Comparison of ENCODE assay signal across 13 mouse cellular contexts in genomic region chr11:72481952-72482351, GRCm38 (mm10). TPM values are rescaled to one million over a fixed set of nuclear protein-coding genes. Genes with fewer than 3 reads are reported as not detected.
DNase-seq lines count a peak whose midpoint lies in the region; ATAC-seq and TF ChIP-seq lines count a peak whose summit lies in the region.
"Had no signal": no experiment of that assay in that cellular context is flagged by ENCODE, and none has a peak within 500 bp of the region (broad histone marks: within the 10 kb centered on the region; RNA-seq: fewer than 3 reads in every experiment).

No protein-coding gene starts in this region.

- 41% methylated on average over 4 of the region's 4 CpGs for WGBS in heart, embryonic 12.5 days
- WGBS in embryonic facial prominence, embryonic 11.5 days, result 90% methylated on average over 4 of the region's 4 CpGs
- 45% methylated on average over 4 of the region's 4 CpGs for WGBS in liver, postnatal 0 days (ENCODE audit: insufficient replicate concordance)

- TF ChIP-seq POLR2A in MEL (IDR thresholded peaks at IDR 0.05; ENCODE audit: control insufficient read depth in 1 of 2, insufficient read depth in 1 of 2, low read depth in 1 of 2, low read length in 2 of 2, poor library complexity in 1 of 2), result no peak

- intact Hi-C loops in left cerebral cortex, postnatal 10 days (cut with DNase I), result no loop called here

- peak; percentile 31 to 57; a peak in 2 of 4 replicates for TF ChIP-seq EP300 in MEL (IDR thresholded peaks at IDR 0.05; ENCODE audit: low read depth in 1 of 2, low read length in 2 of 2)
- peak; percentile 42; the same call in 1 of the 2 replicates for TF ChIP-seq EP300 in liver, postnatal 0 days (IDR thresholded peaks at IDR 0.05; ENCODE audit: low read depth)

- H3K27ac ChIP-seq in heart, embryonic 12.5 days (ENCODE audit: poor library complexity, severe bottlenecking), result peak overlapping the region; percentile 33; the same call in 1 of the 2 replicates
- H3K27ac ChIP-seq in MEL (ENCODE audit: control insufficient read depth, low read depth, low read length), result no peak overlapping the region
- H3K27ac ChIP-seq in embryonic facial prominence, embryonic 11.5 days (replicated peaks; ENCODE audit: low read depth, low read length), result no peak overlapping the region; the same call in 1 of the 2 replicates
- no peak overlapping the region for H3K27ac ChIP-seq in liver, postnatal 0 days (ENCODE audit: low read depth)
- H3K27ac ChIP-seq: hindbrain, embryonic 15.5 days had no signal

- peaks cover 42% of the 10 kb centered on the region for H3K4me1 ChIP-seq in heart, embryonic 12.5 days (replicated peaks)
- H3K4me1 ChIP-seq in MEL (ENCODE audit: control insufficient read depth in 1 of 2, insufficient read depth in 2 of 2, low read length in 2 of 2), result peaks cover 0 to 27% of the 10 kb centered on the region in 2 experiments; a peak in 3 of 4 replicates
- no peaks in the 10 kb centered on the region for H3K4me1 ChIP-seq in embryonic facial prominence, embryonic 11.5 days (ENCODE audit: control insufficient read depth, insufficient read depth, low read length)
- peaks cover 26% of the 10 kb centered on the region for H3K4me1 ChIP-seq in liver, postnatal 0 days (ENCODE audit: insufficient read depth)

- peak; percentile 78 for ATAC-seq in heart, embryonic 12.5 days (ENCODE audit: insufficient number of reproducible peaks, low FRiP score)
- ATAC-seq in embryonic facial prominence, embryonic 11.5 days (replicated peaks; ENCODE audit: insufficient number of reproducible peaks, low FRiP score, low TSS enrichment, low read depth), result peak; percentile 49; the same call in 1 of the 2 replicates
- ATAC-seq in liver, postnatal 0 days, result peak; percentile 28
- ATAC-seq: CD4-positive, CD25-positive, alpha-beta regulatory T cell, adult 4 months; Patski had no signal

- no peak overlapping the region for H3K4me2 ChIP-seq in heart, embryonic 12.5 days
- H3K4me2 ChIP-seq in embryonic facial prominence, embryonic 11.5 days (ENCODE audit: low read depth, low read length), result no peak overlapping the region
- no peak overlapping the region for H3K4me2 ChIP-seq in liver, postnatal 0 days (ENCODE audit: low read depth, low read length)
- H3K4me2 ChIP-seq: hindbrain, embryonic 15.5 days had no signal

- no peak overlapping the region for H3K9ac ChIP-seq in heart, embryonic 12.5 days
- no peak overlapping the region for H3K9ac ChIP-seq in MEL (ENCODE audit: control insufficient read depth, low read depth, low read length, poor library complexity, severe bottlenecking)
- H3K9ac ChIP-seq in embryonic facial prominence, embryonic 11.5 days (replicated peaks; ENCODE audit: low read length), result no peak overlapping the region
- H3K9ac ChIP-seq in liver, postnatal 0 days (replicated peaks), result no peak overlapping the region
- H3K9ac ChIP-seq: hindbrain, embryonic 15.5 days had no signal

- TF ChIP-seq RAD21 in MEL (IDR thresholded peaks at IDR 0.05; ENCODE audit: low read depth, low read length), result no peak

- peaks cover 10% of the 10 kb centered on the region; the same call in 1 of the 2 replicates for H3K27me3 ChIP-seq in heart, embryonic 12.5 days (replicated peaks)
- H3K27me3 ChIP-seq in MEL (ENCODE audit: control insufficient read depth in 1 of 2, insufficient read depth in 2 of 2, low read length in 2 of 2), result no peaks in the 10 kb centered on the region
- H3K27me3 ChIP-seq in embryonic facial prominence, embryonic 11.5 days (ENCODE audit: control insufficient read depth, insufficient read depth, low read length), result 0 out of 2 replicates have a peak, but pooled peaks cover 2% of the 10 kb centered on the region
- H3K27me3 ChIP-seq in liver, postnatal 0 days (ENCODE audit: insufficient read depth, low read length), result no peaks in the 10 kb centered on the region
- H3K27me3 ChIP-seq: hindbrain, embryonic 15.5 days; Patski had no signal

- no peaks in the 10 kb centered on the region for H3K9me3 ChIP-seq in heart, embryonic 12.5 days (replicated peaks)
- H3K9me3 ChIP-seq in MEL (replicated peaks; ENCODE audit: insufficient read depth, low read length), result no peaks in the 10 kb centered on the region
- H3K9me3 ChIP-seq in embryonic facial prominence, embryonic 11.5 days (replicated peaks; ENCODE audit: control insufficient read depth, low read length), result no peaks in the 10 kb centered on the region
- no peaks in the 10 kb centered on the region for H3K9me3 ChIP-seq in liver, postnatal 0 days (ENCODE audit: low read length)
- H3K9me3 ChIP-seq: hindbrain, embryonic 15.5 days had no signal

- no peak overlapping the region for H3K4me3 ChIP-seq in heart, embryonic 12.5 days
- no peak overlapping the region for H3K4me3 ChIP-seq in MEL (ENCODE audit: control insufficient read depth in 1 of 2, insufficient read depth in 1 of 2, low read depth in 2 of 2, low read length in 2 of 2)
- no peak overlapping the region for H3K4me3 ChIP-seq in embryonic facial prominence, embryonic 11.5 days (ENCODE audit: low read depth, low read length)
- no peak overlapping the region for H3K4me3 ChIP-seq in liver, postnatal 0 days (ENCODE audit: low read depth, low read length)
- H3K4me3 ChIP-seq: hindbrain, embryonic 15.5 days had no signal

- H3K79me2 ChIP-seq in MEL (ENCODE audit: control insufficient read depth, insufficient read depth, low read length, poor library complexity), result no peaks in the 10 kb centered on the region

- DNase-seq in heart, adult 11 months, result no peak
- DNase-seq in MEL (ENCODE audit: low read depth, low spot score), result no peak
- no peak for DNase-seq in embryonic facial prominence, embryonic 11.5 days (ENCODE audit: low spot score)
- DNase-seq in liver, postnatal 0 days, result no peak
- DNase-seq in retina, embryonic 14.5 days (ENCODE audit: low spot score), result no peak
- DNase-seq in left cerebral cortex, postnatal 10 days (ENCODE audit: extremely low spot score in 1 of 2, low spot score in 2 of 2), result no peak
- DNase-seq: kidney, adult 9 months; midbrain, embryonic 14.5 days had no signal

- no peak for TF ChIP-seq CTCF in MEL (IDR thresholded peaks at IDR 0.05 in 2 of 3, conservative IDR thresholded peaks at IDR 0.05 in 1 of 3; ENCODE audit: control insufficient read depth in 1 of 3, insufficient read depth in 1 of 3, low read depth in 2 of 3, low read length in 3 of 3, poor library complexity in 1 of 3, severe bottlenecking in 1 of 3)
- TF ChIP-seq CTCF in liver, postnatal 0 days (IDR thresholded peaks at IDR 0.05; ENCODE audit: low read depth), result no peak

- no peaks in the 10 kb centered on the region for H3K36me3 ChIP-seq in heart, embryonic 12.5 days
- peaks cover 0 to 5% of the 10 kb centered on the region in 2 experiments; a peak in 2 of 4 replicates for H3K36me3 ChIP-seq in MEL (ENCODE audit: control insufficient read depth in 1 of 2, insufficient read depth in 2 of 2, low read length in 2 of 2)
- no peaks in the 10 kb centered on the region for H3K36me3 ChIP-seq in embryonic facial prominence, embryonic 11.5 days (replicated peaks; ENCODE audit: control insufficient read depth, insufficient read depth, low read depth, low read length)
- no peaks in the 10 kb centered on the region for H3K36me3 ChIP-seq in liver, postnatal 0 days (replicated peaks; ENCODE audit: insufficient read depth, low read length)
- H3K36me3 ChIP-seq: hindbrain, embryonic 15.5 days had no signal

TF ChIP-seq in MEL, 35 proteins besides CTCF, POLR2A, EP300 and RAD21:
- peak; percentile 46; the same call in 1 of the 2 replicates for TF ChIP-seq GATA1 (IDR thresholded peaks at IDR 0.05; ENCODE audit: low read depth, low read length)
- TF ChIP-seq CHD1 (IDR thresholded peaks at IDR 0.05; ENCODE audit: low read depth, low read length), result no peak
- no peak for TF ChIP-seq ZKSCAN1 (IDR thresholded peaks at IDR 0.05; ENCODE audit: low read depth, low read length)
- no peak for TF ChIP-seq GABPA (IDR thresholded peaks at IDR 0.05; ENCODE audit: low read depth, low read length)
- TF ChIP-seq TAL1 (IDR thresholded peaks at IDR 0.05; ENCODE audit: low read length), result peak; percentile 65
- no peak for TF ChIP-seq POLR2AphosphoS5 (IDR thresholded peaks at IDR 0.05; ENCODE audit: borderline replicate concordance, low read depth, low read length)
TF ChIP-seq in MEL: peak in this region for 2.

RNA-seq across cellular contexts. Expression of gene Spns2, which starts 7.8 kb away (rescaled TPM):
- polyA plus RNA-seq in heart, embryonic 12.5 days (2016; fragmentation: Nextera tagmentation; extraction: Ambion mirVana), result 3.3 and 3.5 TPM in 2 replicates
- total RNA-seq in MEL (2012; rRNA removed), result 0.33 and 0.58 TPM in 2 replicates
- 1 to 10 TPM in 1 of 2 experiments, not detected in 1; 3.0 TPM for polyA plus RNA-seq in MEL (2012; ENCODE audit: insufficient read depth in 1 of 2, insufficient read length in 2 of 2, low read depth in 1 of 2, low replicate concordance in 2 of 2, missing spikeins in 1 of 2)
- 3.0 and 3.2 TPM in 2 replicates for polyA plus RNA-seq in embryonic facial prominence, embryonic 11.5 days (2014; fragmentation: Nextera tagmentation; extraction: Ambion mirVana)
- polyA plus RNA-seq in liver, postnatal 0 days (2015; fragmentation: Nextera tagmentation; extraction: Ambion mirVana), result 4.1 and 4.9 TPM in 2 replicates
- 10 to 100 TPM; 30.8 to 37.4 TPM for total RNA-seq in left cerebral cortex, postnatal 10 days (2021)
- polyA plus RNA-seq: CD4-positive, CD25-positive, alpha-beta regulatory T cell, adult 4 months had no signal

RNA-seq across cellular contexts. Expression of gene Mybbp1a, which starts 40.8 kb away (rescaled TPM):
- polyA plus RNA-seq in heart, embryonic 12.5 days (2016; fragmentation: Nextera tagmentation; extraction: Ambion mirVana), result 99.5 and 106 TPM in 2 replicates
- 328 and 344 TPM in 2 replicates for total RNA-seq in MEL (2012; rRNA removed)
- polyA plus RNA-seq in MEL (2012; ENCODE audit: insufficient read depth in 1 of 2, insufficient read length in 2 of 2, low read depth in 1 of 2, low replicate concordance in 2 of 2, missing spikeins in 1 of 2), result 1,000 to 10,000 TPM in 1 of 2 experiments, 100 to 1,000 TPM in 1; 602 to 3,394 TPM
- 171 and 191 TPM in 2 replicates for polyA plus RNA-seq in embryonic facial prominence, embryonic 11.5 days (2014; fragmentation: Nextera tagmentation; extraction: Ambion mirVana)
- polyA plus RNA-seq in liver, postnatal 0 days (2015; fragmentation: Nextera tagmentation; extraction: Ambion mirVana), result 40.2 and 44.5 TPM in 2 replicates
- 10 to 100 TPM; 52.8 to 55.9 TPM for total RNA-seq in left cerebral cortex, postnatal 10 days (2021)

RNA-seq across cellular contexts. Expression of gene Ggt6, which starts 46.6 kb away (rescaled TPM):
- not detected in 2 replicates for polyA plus RNA-seq in heart, embryonic 12.5 days (2016; fragmentation: Nextera tagmentation; extraction: Ambion mirVana)
- total RNA-seq in MEL (2012; rRNA removed), result not detected in 2 replicates
- polyA plus RNA-seq in MEL (2012; ENCODE audit: insufficient read depth in 1 of 2, insufficient read length in 2 of 2, low read depth in 1 of 2, low replicate concordance in 2 of 2, missing spikeins in 1 of 2), result under 1 TPM in 1 of 2 experiments, not detected in 1; 0.04 TPM
- not detected in 2 replicates for polyA plus RNA-seq in embryonic facial prominence, embryonic 11.5 days (2014; fragmentation: Nextera tagmentation; extraction: Ambion mirVana)
- polyA plus RNA-seq in liver, postnatal 0 days (2015; fragmentation: Nextera tagmentation; extraction: Ambion mirVana), result 0.79 and 1.2 TPM in 2 replicates
- total RNA-seq in left cerebral cortex, postnatal 10 days (2021), result not detected
- polyA plus RNA-seq: CD4-positive, CD25-positive, alpha-beta regulatory T cell, adult 4 months; hindbrain, embryonic 15.5 days; lung, embryonic 16.5 days; midbrain, embryonic 14.5 days had no signal

Comparison
In these comparisons a context has a peak if more than half of its experiments do, and no peak if none do; other contexts are left out.
1. ATAC-seq: peak in every context shown above with its lines; median percentile 78 in heart, embryonic 12.5 days; 49 in embryonic facial prominence, embryonic 11.5 days; 28 in liver, postnatal 0 days.